Mouse (Mus musculus) cerebral cortex, adult 2 months (tissue): Measurements from ENCODE around the gene Iqcf3.

Experiments
- WGBS: fragments of 180-500 bp; shearing (Covaris S2); methylation state at CpG from one replicate; pipeline ENCODE4 v1.1.7; 2018; 5-methylcytosine and 5-hydroxymethylcytosine counted together

Gene Iqcf3

DNA sequence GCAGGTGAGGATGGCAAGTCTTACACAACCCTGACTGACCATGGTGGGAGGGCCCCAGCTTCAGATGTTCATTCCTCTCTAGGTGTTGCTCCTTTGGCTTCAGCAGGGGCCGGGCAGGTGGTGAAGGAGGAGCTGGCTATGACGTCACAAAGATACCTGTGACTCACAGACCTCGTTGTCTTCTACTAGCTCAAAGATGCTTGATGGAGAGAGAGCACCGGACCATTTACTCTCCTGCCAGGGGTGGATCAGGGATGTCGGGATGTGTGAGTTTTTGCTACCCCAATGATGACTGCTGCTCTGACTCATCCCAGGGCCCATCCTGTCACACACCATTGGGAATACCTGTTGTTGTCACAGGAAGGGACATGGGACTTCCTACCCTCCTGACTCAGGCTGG lies at the start of gene Iqcf3:
Gene Iqcf3 (minus strand): TSS at position 101 of the 400 bp plus-strand sequence.
- 96% methylated on average over 5 of the region's 5 CpGs for WGBS

DNA sequence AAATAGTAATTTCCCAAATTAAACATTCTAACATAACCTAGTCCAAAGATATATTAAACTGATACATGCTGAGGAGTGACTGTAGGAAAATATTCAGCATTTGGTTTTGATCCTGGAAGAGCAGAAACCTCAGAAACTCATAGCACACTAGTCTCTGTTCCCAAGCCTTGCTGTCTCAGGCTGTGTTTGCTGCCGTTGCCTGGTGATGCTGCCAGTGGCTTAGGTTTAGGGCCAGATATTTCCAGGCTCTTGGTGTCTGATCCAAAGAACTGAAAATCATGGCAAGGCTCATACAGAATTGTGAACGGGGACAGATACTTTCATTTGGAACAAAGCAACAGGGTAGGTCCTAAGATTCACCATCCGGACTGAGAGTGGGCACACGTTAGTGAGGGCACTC lies 49.3 kb upstream of the Iqcf3 start:
- WGBS: 41% methylated on average over 4 of the region's 4 CpGs

DNA sequence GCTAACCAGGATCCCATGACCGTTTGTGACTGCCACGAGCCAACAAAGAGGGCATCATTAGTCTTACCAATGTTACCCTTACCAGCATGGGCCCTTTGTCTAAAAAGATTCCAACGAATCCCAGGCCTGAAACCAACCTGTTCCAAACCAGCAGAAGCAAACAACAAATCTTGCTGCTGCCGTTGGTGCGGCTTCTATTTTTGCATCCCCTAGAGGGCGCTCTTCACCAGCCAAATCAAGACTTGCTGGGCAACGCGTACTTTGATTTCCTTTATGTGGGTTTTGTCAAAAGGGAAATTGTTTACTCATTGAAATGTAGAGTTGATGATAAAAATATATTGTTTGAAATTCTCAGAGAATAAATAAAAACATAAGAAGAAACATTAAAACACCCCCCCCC lies 39.1 kb upstream of the Iqcf3 start:
- 16% methylated on average over 8 of the region's 8 CpGs for WGBS

DNA sequence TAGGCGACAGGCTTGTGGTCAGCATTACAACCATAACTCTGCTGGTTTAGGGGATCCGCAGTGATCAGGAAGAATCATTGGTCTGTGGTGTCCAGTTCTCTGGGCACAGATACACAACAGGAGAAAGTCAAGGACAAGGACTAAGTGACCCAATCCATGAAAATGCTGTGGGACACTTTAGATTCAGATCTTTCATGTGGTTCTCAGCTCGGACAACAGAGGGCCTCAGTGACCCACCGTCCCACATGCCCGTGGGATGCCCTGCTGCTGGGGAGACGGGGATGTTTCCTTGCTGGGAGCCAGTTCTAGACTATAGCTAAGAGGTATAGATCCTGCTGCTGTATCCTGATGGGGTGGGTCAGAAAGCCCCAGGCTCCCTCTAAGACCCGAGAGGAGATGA lies 37.0 kb upstream of the Iqcf3 start:
- WGBS: 63% methylated on average over 7 of the region's 7 CpGs

DNA sequence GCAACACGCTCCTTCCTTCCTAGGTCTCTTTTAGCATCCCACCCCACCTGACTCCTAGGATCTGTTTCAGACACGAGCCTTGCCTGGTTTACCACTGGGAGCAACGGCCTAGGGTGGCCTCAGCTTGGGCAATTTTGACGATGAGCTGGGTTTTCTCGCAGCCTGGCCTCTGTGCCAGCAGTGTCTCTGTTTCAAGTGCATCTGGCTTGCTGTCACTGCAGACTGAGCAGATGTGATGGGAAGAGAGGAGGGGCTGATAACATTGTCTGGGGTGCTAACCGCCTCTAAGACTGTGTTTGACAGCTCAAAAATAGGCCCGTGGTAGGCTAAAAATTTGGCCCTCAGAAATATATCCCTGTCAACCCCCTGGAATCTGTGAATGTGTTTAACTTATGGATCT lies 34.4 kb upstream of the Iqcf3 start:
- 29% methylated on average over 7 of the region's 7 CpGs for WGBS

DNA sequence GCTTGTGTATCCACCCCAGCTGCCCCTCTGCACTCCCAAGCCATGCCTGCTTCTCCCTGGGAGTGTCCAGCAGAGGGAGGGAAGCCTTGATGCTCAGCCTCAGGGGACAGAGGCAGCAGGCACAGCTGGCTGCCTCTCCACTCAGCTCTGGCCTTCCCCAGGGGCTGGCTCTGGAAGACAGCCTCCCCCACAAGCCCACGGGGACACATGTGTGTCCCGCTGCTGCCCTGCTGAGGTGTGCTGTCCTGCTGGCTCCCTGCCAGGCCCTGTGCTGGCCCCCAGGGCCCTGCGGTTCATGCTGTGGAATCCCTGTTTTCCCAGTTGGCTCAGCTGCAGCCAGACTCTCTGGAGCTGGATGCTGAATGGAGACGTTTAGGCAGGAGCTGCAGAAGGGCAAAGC lies 34.0 kb upstream of the Iqcf3 start:
- WGBS: 10% methylated on average over 4 of the region's 4 CpGs

DNA sequence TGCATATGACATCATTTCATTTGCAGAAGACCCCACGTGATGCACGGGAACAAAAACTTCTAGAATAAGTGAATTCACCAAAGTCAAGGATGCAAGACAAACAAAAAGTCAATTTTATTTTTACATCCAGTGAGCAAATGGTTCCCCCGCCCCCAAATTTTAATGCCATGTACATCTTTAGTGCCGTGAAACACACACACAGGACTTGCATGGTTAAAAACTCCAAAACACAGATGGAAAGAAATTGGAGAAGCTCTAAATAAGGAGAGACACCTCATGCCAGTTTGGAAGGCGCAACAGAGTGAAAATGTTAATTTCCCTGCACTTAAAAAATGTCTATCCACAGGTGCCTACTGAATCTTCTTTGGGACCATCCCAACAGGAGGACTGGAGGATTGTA lies 30.7 kb upstream of the Iqcf3 start:
- WGBS: 54% methylated on average over 5 of the region's 5 CpGs

DNA sequence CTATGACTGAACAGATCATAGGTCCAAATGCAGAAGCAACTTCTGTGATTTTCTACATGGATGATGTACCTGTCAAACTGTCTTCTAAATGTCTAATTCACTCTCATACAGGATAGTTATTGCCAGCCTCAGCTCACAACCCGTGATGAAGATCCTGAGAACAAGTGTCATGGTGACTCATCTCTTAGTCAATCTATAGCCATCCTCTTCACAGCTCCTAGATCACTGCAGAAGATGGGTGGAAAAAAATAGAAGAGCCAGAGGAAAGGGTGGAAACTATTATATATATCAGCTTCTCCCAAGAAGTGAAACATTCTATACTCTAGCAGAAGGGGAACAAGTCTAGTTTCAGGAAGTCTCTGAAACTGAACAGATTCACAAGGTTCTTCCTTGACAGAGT lies 21.1 kb upstream of the Iqcf3 start:
- 42% methylated on average over 1 of the region's 1 CpGs for WGBS

DNA sequence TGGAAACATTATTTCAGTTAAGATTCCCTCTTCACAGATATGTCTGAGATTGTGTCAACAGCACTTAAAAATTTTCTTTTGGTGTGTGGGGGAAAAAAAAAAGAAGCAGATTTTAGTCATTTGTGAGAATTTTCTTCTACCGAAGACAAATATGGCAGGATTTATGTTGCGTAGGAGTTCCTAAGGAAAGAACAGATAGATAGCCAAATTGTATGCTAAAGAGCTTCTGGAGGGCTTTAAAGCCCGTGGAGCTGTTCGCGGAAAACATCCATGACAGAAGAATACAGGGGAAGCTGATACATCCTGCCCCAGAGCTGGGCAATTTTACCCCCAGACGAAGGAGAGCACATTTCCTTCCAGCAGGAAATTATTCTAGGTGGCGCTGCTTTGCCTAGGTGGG lies 18.6 kb upstream of the Iqcf3 start:
- whole genome bisulfite sequencing: 45% methylated on average over 7 of the region's 7 CpGs

DNA sequence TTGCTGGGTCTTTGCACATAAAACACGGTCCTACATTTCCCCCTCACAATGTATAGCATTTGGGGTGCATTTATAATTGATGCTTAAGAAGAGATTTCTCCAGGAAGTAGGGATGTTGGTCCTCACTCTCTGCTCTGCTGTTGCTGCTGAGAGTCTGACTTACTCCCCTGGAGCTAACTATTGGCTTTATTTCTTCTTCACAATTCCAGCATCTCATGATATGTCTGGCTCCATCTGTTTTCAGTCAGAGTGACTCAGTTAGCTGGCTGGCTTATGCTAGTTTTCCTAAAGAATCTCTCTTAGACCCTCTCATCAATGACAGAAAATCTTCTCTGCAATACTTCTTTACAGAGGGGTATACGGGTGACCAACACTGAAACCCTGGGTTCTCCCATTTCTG lies 14.7 kb upstream of the Iqcf3 start:
- WGBS: 57% methylated on average over 2 of the region's 2 CpGs

DNA sequence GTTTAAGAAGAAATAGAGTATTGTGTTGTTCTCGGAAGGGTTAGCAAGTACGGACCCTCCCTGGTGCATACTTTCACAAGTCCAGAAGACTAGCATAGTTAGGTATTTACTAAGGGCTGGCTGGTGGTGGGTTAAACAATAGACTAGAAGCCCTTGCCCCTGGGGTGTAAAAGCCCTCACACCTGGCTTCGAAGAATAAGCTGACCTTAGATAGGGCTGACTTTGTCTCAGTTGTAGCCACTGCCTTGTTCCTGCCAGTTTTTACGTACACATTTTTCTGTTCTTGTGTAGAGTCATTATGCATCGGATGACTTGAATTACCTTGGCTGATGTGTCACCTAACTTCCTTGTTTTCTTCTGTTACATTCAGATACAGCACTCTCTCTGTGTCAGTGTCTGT lies 11.9 kb upstream of the Iqcf3 start:
- WGBS: 90% methylated on average over 5 of the region's 5 CpGs

DNA sequence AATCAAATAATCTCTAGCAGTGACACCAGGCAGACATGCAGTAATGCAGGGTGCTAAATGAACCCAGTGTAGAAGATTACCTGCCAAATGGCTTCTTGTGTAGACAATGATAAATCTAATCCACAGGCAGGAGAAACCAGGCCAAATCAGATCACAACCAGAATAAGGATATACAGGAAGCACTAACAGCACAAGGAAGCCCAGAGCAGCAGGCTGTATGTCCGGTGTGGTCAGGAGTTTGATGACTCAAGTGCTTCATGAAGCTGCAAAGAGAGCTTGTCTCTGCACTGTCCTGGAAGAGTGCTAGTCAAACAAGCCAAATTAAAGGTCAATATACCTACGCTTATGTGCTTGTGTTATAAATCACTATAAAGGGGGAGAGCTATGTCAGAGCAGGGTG lies 10.8 kb upstream of the Iqcf3 start:
- 85% methylated on average over 2 of the region's 2 CpGs for WGBS

DNA sequence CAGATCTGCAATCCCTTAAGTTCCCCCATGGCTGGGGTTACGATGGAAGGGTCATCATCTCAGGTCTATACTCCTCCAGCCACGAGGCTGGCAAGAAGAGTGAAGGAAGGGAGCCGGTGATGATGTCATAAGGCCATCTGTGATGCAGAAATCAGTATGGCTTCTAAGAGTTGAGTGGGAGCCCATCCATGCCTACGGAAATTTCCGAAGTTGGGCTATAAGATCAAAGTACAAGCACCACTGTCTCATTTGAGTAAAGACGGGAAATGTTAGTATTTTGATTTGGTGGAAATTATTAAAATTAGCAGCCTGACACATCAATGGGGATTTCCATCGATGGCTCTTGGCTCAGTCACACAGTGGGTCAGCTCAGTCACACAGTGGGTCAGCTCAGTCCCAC lies 9.5 kb upstream of the Iqcf3 start, which contains the start of gene Iqcf4:
Gene Iqcf4 (minus strand): TSS at position 101 of the 400 bp plus-strand sequence.
- 89% methylated on average over 7 of the region's 7 CpGs for WGBS

DNA sequence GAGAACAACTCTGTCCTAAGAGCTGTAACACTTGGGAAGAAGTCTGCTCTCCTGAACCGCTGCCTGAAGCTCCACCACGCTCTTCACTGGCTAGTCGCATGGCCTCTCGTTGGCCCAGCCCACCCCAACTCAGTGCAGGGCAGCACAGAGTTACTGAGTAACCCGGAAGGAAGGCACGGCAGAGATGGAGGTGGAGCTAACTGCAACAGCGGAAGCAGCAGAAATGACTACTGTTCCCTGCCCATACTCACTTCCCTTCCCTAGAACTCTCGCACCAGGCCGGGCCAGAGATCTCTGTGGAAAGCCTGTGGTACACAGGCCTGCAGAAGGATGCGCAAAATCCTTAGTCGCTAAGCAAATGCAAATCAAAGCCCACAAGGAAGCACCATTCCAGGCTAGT lies 5.0 kb upstream of the Iqcf3 start:
- 80% methylated on average over 11 of the region's 11 CpGs for WGBS

DNA sequence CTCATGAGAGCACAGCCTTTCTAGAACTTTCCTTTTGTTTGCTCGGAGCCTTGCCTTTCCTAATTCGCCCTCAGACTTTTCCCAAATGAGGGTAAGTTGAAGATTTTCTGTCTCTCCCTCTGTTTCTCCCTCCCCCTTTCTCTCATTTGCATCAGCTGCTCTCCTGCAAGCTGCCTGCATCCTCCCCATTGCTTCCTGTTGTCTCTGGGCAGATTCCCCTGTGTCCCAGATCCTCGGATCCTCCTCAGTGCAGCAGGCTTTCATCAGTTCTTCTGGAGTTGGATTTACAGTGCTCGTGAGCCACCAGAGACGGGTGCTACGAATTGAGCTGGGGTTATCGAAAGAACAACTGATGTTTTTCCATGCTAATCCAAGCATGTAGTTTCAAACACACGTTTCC lies 2.6 kb upstream of the Iqcf3 start:
- WGBS: 50% methylated on average over 8 of the region's 8 CpGs

DNA sequence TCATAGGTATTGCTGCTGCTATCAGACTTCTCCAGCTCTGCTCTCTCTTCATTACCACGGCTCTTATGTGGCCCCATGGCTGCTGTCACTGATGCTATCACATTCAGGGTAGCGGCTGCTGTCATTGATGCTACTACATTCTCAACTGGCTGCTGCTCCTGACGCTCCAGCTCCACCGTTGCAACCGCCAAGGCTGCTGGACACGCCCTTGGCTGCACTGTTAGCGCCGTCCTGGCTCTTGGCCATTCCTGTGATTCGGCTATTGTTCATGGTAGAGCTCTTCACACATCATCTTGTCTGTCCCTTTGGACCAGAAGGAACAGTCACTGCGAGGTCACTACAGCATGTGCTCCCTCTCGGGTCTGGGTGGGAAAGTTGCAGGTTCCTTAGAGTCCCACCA lies 860 bp upstream of the Iqcf3 start:
- WGBS: 91% methylated on average over 11 of the region's 11 CpGs

DNA sequence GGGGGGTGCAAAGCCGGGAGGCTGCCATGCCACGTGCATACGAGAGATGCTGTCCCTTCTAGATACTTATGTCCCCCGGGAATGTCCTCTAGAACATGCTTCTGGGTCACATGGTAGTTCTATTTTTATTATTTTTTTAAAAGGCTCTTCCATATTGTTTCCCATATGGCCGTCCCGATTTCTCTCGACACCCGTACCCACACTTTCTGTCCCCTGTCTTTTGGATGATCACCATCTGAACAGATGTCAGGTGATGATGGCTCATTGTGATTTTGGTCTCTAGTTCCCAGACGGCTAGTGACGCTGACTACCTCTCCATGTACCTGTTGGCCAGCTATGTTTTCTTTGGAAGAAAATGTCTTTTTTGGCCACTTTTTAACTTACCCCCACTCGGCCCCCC lies 26.5 kb downstream of the Iqcf3 start:
- 69% methylated on average over 11 of the region's 11 CpGs for WGBS

DNA sequence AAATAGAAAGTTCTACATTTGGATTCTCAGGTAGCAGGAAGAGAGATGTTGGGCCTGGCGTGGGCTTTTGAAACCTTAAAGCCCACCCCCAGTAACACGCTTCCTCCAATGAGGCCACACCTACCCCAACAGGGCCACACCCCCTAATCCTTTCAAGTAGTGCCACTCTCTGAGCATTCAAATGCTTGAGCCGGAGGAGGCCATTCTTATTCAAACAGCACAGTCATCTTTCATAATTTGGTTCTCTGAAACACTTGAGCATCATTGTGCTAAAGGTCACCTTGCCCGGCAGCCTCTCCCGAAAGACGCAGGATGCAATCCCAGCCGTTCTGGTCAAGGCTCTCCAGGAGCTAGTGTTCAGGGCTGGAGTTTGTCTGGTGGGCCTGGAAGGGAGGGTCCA lies 27.1 kb downstream of the Iqcf3 start:
- WGBS: 86% methylated on average over 7 of the region's 7 CpGs

DNA sequence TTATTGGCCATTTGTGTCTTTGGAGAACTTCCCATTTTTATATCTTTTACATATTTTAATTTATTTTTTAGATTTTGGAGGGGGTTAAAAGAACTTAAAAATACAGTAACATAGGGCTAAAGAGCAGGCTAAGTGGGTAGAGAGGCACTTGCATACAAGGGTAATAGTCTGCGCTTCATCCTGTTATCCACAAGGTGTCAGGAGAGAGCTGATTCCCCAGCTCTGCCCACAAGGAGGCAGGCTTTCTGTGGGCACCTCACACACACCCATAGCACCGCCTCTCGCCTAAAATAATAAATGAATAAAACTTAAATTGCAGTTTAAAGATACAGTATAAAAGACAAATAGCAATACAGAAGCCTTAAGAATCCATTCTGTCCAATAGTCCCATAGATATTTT lies 29.6 kb downstream of the Iqcf3 start:
- WGBS: 14% methylated on average over 3 of the region's 3 CpGs

DNA sequence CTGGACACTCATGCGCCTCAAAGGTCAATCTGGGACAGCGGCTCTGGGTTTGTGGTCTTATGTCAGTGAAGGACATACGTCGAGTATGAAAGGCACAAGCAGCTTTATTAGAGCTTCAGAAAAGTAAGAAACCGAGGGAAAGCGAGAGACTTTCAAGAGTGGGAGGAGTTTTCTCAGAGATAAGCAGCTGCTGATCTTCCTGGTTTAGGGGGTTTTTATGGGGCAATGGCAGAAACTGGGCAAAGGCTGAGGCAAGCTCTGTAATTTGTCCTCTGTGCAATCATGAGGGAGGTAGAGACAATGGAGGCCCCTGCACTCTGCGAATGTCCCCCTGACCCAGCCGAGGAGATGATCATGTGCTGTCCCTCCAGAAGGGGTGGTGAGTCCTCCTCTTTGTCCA lies 41.5 kb downstream of the Iqcf3 start:
- WGBS: 82% methylated on average over 8 of the region's 8 CpGs

DNA sequence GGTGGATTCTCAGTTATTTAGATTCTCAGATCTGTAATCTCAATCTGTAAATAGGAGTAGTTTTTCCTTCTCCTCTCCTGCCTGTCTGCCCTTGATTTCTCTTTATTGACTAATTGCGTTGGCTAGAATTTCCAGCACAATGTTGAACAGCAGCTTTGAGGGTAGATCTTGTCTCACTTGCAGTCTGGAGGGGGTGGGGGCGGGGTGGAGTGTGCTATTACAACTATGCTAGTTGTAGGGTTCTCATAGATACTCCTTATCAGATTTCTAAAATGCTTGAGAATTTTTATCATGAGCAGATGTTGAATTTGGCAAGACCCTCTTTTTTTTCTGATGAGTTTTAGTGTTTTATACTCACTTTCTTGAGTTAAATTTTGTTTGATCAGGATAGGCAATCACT lies 42.0 kb downstream of the Iqcf3 start:
- 63% methylated on average over 2 of the region's 2 CpGs for WGBS

DNA sequence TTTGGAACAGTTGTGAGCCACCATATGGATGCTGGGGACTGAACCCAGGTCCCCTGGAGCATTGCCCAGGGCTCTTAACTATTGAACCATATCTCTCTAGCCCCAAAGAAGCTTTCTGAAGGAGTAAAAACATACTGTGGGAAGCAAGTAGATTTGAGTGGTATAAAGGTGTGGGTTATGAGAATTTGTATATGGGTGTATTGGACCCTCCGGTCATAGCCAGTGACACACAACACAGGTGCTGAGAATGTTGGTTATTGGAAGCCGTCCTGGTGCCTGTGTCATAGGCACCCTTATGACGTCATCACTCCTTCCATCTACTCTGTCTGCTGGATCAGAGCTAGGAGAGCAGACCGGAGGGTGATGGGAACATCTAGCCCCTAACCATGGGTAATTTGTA lies 47.2 kb downstream of the Iqcf3 start, which contains the start of gene Iqcf5:
Gene Iqcf5 (plus strand): TSS at position 301 of the 400 bp plus-strand sequence.
- whole genome bisulfite sequencing: 91% methylated on average over 4 of the region's 4 CpGs

DNA sequence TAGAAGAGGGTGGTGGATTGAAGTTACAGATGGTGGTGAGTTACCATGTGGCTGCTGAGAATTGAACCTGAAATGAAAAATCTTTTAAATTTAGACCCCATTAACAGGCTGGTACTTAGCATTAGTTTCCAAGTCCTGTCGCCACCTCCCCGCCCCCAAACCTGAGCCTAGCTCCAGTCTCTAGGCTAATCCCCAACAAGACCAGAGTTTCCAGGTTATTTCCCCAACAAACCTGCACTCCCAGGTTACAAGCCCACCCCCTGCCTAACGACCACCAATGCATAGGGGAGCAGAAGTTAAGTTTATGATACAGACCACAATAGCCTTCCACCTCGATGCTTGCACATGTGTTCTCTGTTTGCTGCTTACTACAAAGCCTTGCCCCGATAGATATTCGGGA lies 47.9 kb downstream of the Iqcf3 start:
- 63% methylated on average over 6 of the region's 6 CpGs for WGBS

DNA sequence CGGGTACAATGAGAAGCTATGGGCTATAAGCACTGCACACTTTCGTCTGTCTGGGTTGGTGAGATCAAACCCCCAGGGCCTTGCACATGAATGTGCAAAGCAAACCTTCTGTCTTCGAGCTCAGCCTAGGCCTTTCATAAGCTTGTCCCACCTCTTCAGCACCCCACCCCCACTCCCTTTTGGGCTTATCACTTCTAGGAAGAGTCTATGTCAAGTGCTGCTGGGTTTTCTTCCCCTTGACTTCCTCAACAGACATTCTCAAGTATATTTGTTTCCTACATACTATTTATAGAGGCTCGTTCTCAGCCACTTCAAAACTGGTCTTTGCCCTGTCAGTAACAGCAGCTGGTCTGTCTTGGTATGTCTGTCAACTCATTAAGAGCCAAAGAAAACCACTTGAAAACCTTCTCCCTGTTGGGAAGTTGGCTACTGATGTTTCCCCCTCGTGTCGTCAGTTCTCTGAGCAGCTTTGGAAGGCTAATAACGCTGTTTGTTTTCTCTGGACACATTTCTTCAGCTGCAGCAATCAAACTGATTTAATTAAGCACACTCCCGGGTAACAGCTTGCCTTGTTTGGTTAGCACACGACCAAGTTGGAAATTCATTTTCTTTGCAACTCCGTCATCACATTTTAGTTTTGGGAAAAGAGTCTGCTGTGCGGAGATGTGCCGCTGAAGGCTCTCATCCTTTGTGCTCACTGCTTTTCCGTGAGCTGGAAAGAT lies 48.5 kb downstream of the Iqcf3 start:
- WGBS: 28% methylated on average over 13 of the region's 13 CpGs
